Mouse (Mus musculus) kidney, postnatal 0 days (tissue): ENCODE data around the gene Tfcp2l1. TPM values are rescaled to one million over a fixed set of nuclear protein-coding genes. Genes with fewer than 3 reads are reported as not detected.
"Not testable (repeated sequence)": the region's sequence is repeated elsewhere in the genome, so short reads cannot be mapped to it uniquely, and the experiment has no call there.

Experiments used
- ATAC-seq: fragments of 200-750 bp; cut with Nextera tagmentation; replicated peaks from 2 replicates; pipeline ENCODE4 v1.8.0; 2017; ENCODE audit warnings: low read depth, moderate number of reproducible peaks, moderate TSS enrichment, moderate library complexity; ENCODE audit not compliant: low FRiP score
- DNase-seq: peaks from one replicate; pipeline ENCODE4 v3.0.0-alpha.2; 2016; ENCODE audit warnings: low spot score
- H3K27ac ChIP-seq: fragments of 300-500 bp; sonication (generic); 2 replicates; pipeline ENCODE4 v1.5.1; 2014; ENCODE audit warnings: mild to moderate bottlenecking
- H3K27me3 ChIP-seq: fragments of 300-500 bp; sonication (generic); 2 replicates; pipeline ENCODE4 v1.6.1; 2014; ENCODE audit warnings: low read length, mixed read lengths; ENCODE audit not compliant: insufficient read depth
- H3K36me3 ChIP-seq: fragments of 300-500 bp; sonication (generic); 2 replicates; pipeline ENCODE4 v1.6.1; 2014; ENCODE audit warnings: low read length, mixed read lengths; ENCODE audit not compliant: insufficient read depth
- H3K4me1 ChIP-seq: fragments of 300-500 bp; sonication (generic); replicated peaks from 2 replicates; pipeline ENCODE4 v1.6.1; 2014; ENCODE audit warnings: antibody characterized with exemption, low read length, mixed read lengths; ENCODE audit not compliant: insufficient read depth
- H3K4me2 ChIP-seq: fragments of 300-500 bp; sonication (generic); 2 replicates; pipeline ENCODE4 v1.6.1; 2014; ENCODE audit warnings: mild to moderate bottlenecking, low read length, moderate library complexity, mixed read lengths
- H3K4me3 ChIP-seq: fragments of 300-500 bp; sonication (generic); replicated peaks from 2 replicates; pipeline ENCODE4 v1.5.1; 2014; ENCODE audit warnings: low read depth, low read length
- H3K9ac ChIP-seq: fragments of 300-500 bp; sonication (generic); 2 replicates; pipeline ENCODE4 v1.6.1; 2014; ENCODE audit warnings: low read depth, low read length
- H3K9me3 ChIP-seq: fragments of 300-500 bp; sonication (generic); replicated peaks from 2 replicates; pipeline ENCODE4 v1.6.1; 2016; ENCODE audit warnings: low read length, inconsistent platforms, mixed read lengths
- CTCF ChIP-seq: IDR thresholded peaks from 2 replicates; pipeline ENCODE4 v1.5.1; 2016; ENCODE audit warnings: antibody characterized with exemption, low read depth, mild to moderate bottlenecking, moderate library complexity
- WGBS: fragments of 180-500 bp; shearing (Covaris S2); extraction: QIAGEN DNeasy Blood & Tissue Kit; methylation state at CpG from one replicate; pipeline ENCODE4 v1.1.7; 2014; 5-methylcytosine and 5-hydroxymethylcytosine counted together
- polyA plus RNA-seq: library from polyadenylated mRNA; unstranded; fragments of >200 nt; fragmentation: Nextera tagmentation; extraction: Ambion mirVana; gene quantifications from 2 replicates; pipeline ENCODE4 v1.2.1, GENCODE M21; 2015

Gene Tfcp2l1
- polyA plus RNA-seq, 1 experiment from 2014 or later = 35.6 TPM

GRCm38 (mm10) chr1:118597475-118598213, 30.1 kb upstream of the Tfcp2l1 start:
- Histone ChIP-seq H3K27ac (no peak overlapping the region), H3K4me2 (no peak overlapping the region), H3K36me3 (peaks cover 52% of the 10 kb centered on the region), H3K27me3 (no peaks in the 10 kb centered on the region), H3K4me3 (no peak overlapping the region), H3K9me3 (no peaks in the 10 kb centered on the region), H3K4me1 (no peaks in the 10 kb centered on the region), H3K9ac (no peak overlapping the region)
- no peak for TF ChIP-seq CTCF
- DNase-seq = no peak
- 61% methylated on average over 2 of the region's 2 CpGs for WGBS
- ATAC-seq = no peak

GRCm38 (mm10) chr1:118598339-118598738, 29.4 kb upstream of the Tfcp2l1 start:
- no peak for TF ChIP-seq CTCF
- ATAC-seq (no peak), DNase-seq (no peak)
- Histone ChIP-seq H3K36me3 (peaks cover 53% of the 10 kb centered on the region), H3K4me1 (no peaks in the 10 kb centered on the region), H3K9me3 (no peaks in the 10 kb centered on the region), H3K9ac (no peak overlapping the region), H3K4me2 (no peak overlapping the region), H3K27ac (no peak overlapping the region), H3K27me3 (no peaks in the 10 kb centered on the region), H3K4me3 (no peak overlapping the region)
- 79% methylated on average over 3 of the region's 3 CpGs for WGBS

- 75% methylated on average over 3 of the region's 3 CpGs for WGBS
- no peaks in the 10 kb centered on the region for H3K4me1 ChIP-seq
- peak overlapping the region; percentile 76 for H3K27ac ChIP-seq
- no peaks in the 10 kb centered on the region for H3K27me3 ChIP-seq
- no peak overlapping the region for H3K4me2 ChIP-seq
- DNase-seq = peak; percentile 47
- peak; percentile 87 for ATAC-seq
- H3K9ac ChIP-seq = no peak overlapping the region
- TF ChIP-seq CTCF = no peak
- H3K36me3 ChIP-seq = 0 out of 2 replicates have a peak, but pooled peaks cover 4% of the 10 kb centered on the region
- H3K4me3 ChIP-seq = no peak overlapping the region
- H3K9me3 ChIP-seq = no peaks in the 10 kb centered on the region
Measured at GRCm38 (mm10) chr1:118613631-118614183, 14.0 kb upstream of the Tfcp2l1 start.

- WGBS = 90% methylated on average over 5 of the region's 5 CpGs
- not testable (repeated sequence) for H3K9me3 ChIP-seq, H3K36me3 ChIP-seq, H3K9ac ChIP-seq, H3K27me3 ChIP-seq, H3K27ac ChIP-seq, ATAC-seq, H3K4me3 ChIP-seq, H3K4me1 ChIP-seq, H3K4me2 ChIP-seq, DNase-seq
Measured at GRCm38 (mm10) chr1:118621055-118621454, 6.7 kb upstream of the Tfcp2l1 start.

- Histone ChIP-seq H3K4me3 (no peak overlapping the region), H3K4me1 (peaks cover 4% of the 10 kb centered on the region), H3K9me3 (no peaks in the 10 kb centered on the region), H3K4me2 (no peak overlapping the region), H3K27me3 (no peaks in the 10 kb centered on the region), H3K27ac (no peak overlapping the region), H3K9ac (no peak overlapping the region), H3K36me3 (no peaks in the 10 kb centered on the region)
- no peak for DNase-seq
- ATAC-seq = no peak
- 61% methylated on average over 3 of the region's 3 CpGs for WGBS
- TF ChIP-seq CTCF = no peak
Measured at GRCm38 (mm10) chr1:118622857-118623256, 4.9 kb upstream of the Tfcp2l1 start.

- DNase-seq (no peak), ATAC-seq (no peak)
- no peaks in the 10 kb centered on the region for H3K9me3 ChIP-seq
- H3K4me2 ChIP-seq = no peak overlapping the region
- no peaks in the 10 kb centered on the region for H3K36me3 ChIP-seq
- TF ChIP-seq CTCF = no peak
- no peaks in the 10 kb centered on the region for H3K27me3 ChIP-seq
- no peak overlapping the region for H3K27ac ChIP-seq
- 54% methylated on average over 6 of the region's 6 CpGs for WGBS
- H3K9ac ChIP-seq = no peak overlapping the region
- no peak overlapping the region for H3K4me3 ChIP-seq
- H3K4me1 ChIP-seq = peaks cover 7% of the 10 kb centered on the region
Measured at GRCm38 (mm10) chr1:118625461-118625860, 2.3 kb upstream of the Tfcp2l1 start.

- H3K27me3 ChIP-seq = no peaks in the 10 kb centered on the region
- H3K4me3 ChIP-seq = no peak overlapping the region
- WGBS = 46% methylated on average over 2 of the region's 2 CpGs
- H3K36me3 ChIP-seq = no peaks in the 10 kb centered on the region
- H3K4me1 ChIP-seq = peaks cover 7% of the 10 kb centered on the region
- H3K27ac ChIP-seq = no peak overlapping the region
- no peak overlapping the region for H3K9ac ChIP-seq
- H3K9me3 ChIP-seq = no peaks in the 10 kb centered on the region
- no peak for ATAC-seq
- no peak overlapping the region for H3K4me2 ChIP-seq
- no peak for DNase-seq
- TF ChIP-seq CTCF = no peak
Measured at GRCm38 (mm10) chr1:118625921-118626320, 1.8 kb upstream of the Tfcp2l1 start.
